Mouse (Mus musculus) MEL (cell line): ENCODE data around the gene Elmod3. TPM values are rescaled to one million over a fixed set of nuclear protein-coding genes. Genes with fewer than 3 reads are reported as not detected.

Experiments
- DNase-seq: peaks from one replicate; pipeline ENCODE4 v3.0.0; 2011; ENCODE audit warnings: low read depth, low spot score
- H3K27ac ChIP-seq: 2 replicates; pipeline ENCODE4 v1.5.1; 2012; ENCODE audit warnings: low read depth, mild to moderate bottlenecking, control low read depth, low read length, moderate library complexity; ENCODE audit not compliant: control insufficient read depth
- H3K27me3 ChIP-seq, 2 experiments: fragments of 150-350 bp in 1 of 2; sonication (generic) in 1 of 2; 2 replicates each; pipeline ENCODE4 v1.6.1; 2012; ENCODE audit warnings: low read length in 2 of 2, mild to moderate bottlenecking in 2 of 2, improper control_type of control experiment in 1 of 2, moderate library complexity in 1 of 2; ENCODE audit not compliant: insufficient read depth in 2 of 2, control insufficient read depth in 1 of 2
- H3K36me3 ChIP-seq, 2 experiments: 2 replicates each; pipeline ENCODE4 v1.6.1; 2012 to 2014; ENCODE audit warnings: low read length in 2 of 2, improper control_type of control experiment in 1 of 2, inconsistent platforms in 1 of 2, mild to moderate bottlenecking in 1 of 2; ENCODE audit not compliant: insufficient read depth in 2 of 2, control insufficient read depth in 1 of 2
- H3K4me1 ChIP-seq, 2 experiments: fragments of 150-350 bp in 1 of 2; sonication (generic) in 1 of 2; 2 replicates each; pipeline ENCODE4 v1.6.1; 2012; ENCODE audit warnings: low read length in 2 of 2, improper control_type of control experiment in 1 of 2, mild to moderate bottlenecking in 1 of 2; ENCODE audit not compliant: insufficient read depth in 2 of 2, control insufficient read depth in 1 of 2
- H3K4me3 ChIP-seq, 2 experiments: fragments of 150-350 bp in 1 of 2; sonication (generic) in 1 of 2; 2 replicates each; pipeline ENCODE4 v1.5.1; 2012; ENCODE audit warnings: low read depth in 2 of 2, low read length in 2 of 2, mild to moderate bottlenecking in 2 of 2, moderate library complexity in 2 of 2, control low read depth in 1 of 2, improper control_type of control experiment in 1 of 2; ENCODE audit not compliant: control insufficient read depth in 1 of 2, insufficient read depth in 1 of 2
- H3K79me2 ChIP-seq: 2 replicates; pipeline ENCODE4 v1.6.1; 2012; ENCODE audit warnings: mild to moderate bottlenecking, low read length, moderate library complexity; ENCODE audit not compliant: control insufficient read depth, poor library complexity, insufficient read depth
- H3K9ac ChIP-seq: 2 replicates; pipeline ENCODE4 v1.6.1; 2012; ENCODE audit warnings: low read depth, mild to moderate bottlenecking, control low read depth, low read length, moderate library complexity; ENCODE audit not compliant: control insufficient read depth, poor library complexity, severe bottlenecking
- H3K9me3 ChIP-seq: fragments of 150-350 bp; sonication (generic); replicated peaks from 2 replicates; pipeline ENCODE4 v1.6.1; 2012; ENCODE audit warnings: mild to moderate bottlenecking, low read length, improper control_type of control experiment, moderate library complexity; ENCODE audit not compliant: insufficient read depth
- CHD1 ChIP-seq: IDR thresholded peaks from 2 replicates; pipeline ENCODE4 v1.6.1; 2012; ENCODE audit warnings: low read depth, mild to moderate bottlenecking, inconsistent platforms, low read length, improper control_type of control experiment
- CHD2 ChIP-seq: IDR thresholded peaks from 2 replicates; pipeline ENCODE4 v1.6.1; 2011; ENCODE audit warnings: low read length, improper control_type of control experiment
- E2F4 ChIP-seq: IDR thresholded peaks from 2 replicates; pipeline ENCODE4 v1.6.1; 2011; ENCODE audit warnings: low read depth, low read length, improper control_type of control experiment, borderline replicate concordance
- ETS1 ChIP-seq: IDR thresholded peaks from 2 replicates; pipeline ENCODE4 v1.6.1; 2012; ENCODE audit warnings: low read depth, mild to moderate bottlenecking, inconsistent platforms, low read length, improper control_type of control experiment, moderate library complexity
- GABPA ChIP-seq: IDR thresholded peaks from 2 replicates; pipeline ENCODE4 v1.6.1; 2012; ENCODE audit warnings: low read depth, mild to moderate bottlenecking, inconsistent platforms, low read length, improper control_type of control experiment, moderate library complexity
- MAX ChIP-seq: IDR thresholded peaks from 2 replicates; pipeline ENCODE4 v1.6.1; 2011; ENCODE audit warnings: low read length, improper control_type of control experiment
- MAZ ChIP-seq: IDR thresholded peaks from 2 replicates; pipeline ENCODE4 v1.6.1; 2012; ENCODE audit warnings: low read depth, mild to moderate bottlenecking, inconsistent platforms, low read length, improper control_type of control experiment
- RAD21 ChIP-seq: IDR thresholded peaks from 2 replicates; pipeline ENCODE4 v1.6.1; 2011; ENCODE audit warnings: mild to moderate bottlenecking, low read depth, low read length, improper control_type of control experiment
- SMC3 ChIP-seq: IDR thresholded peaks from 2 replicates; pipeline ENCODE4 v1.6.1; 2011; ENCODE audit warnings: low read depth, low read length, improper control_type of control experiment
- TAL1 ChIP-seq: IDR thresholded peaks from 2 replicates; pipeline ENCODE4 v1.6.1; 2012; ENCODE audit warnings: mild to moderate bottlenecking, inconsistent platforms, low read length, moderate library complexity, mixed read lengths
- TBP ChIP-seq: IDR thresholded peaks from 2 replicates; pipeline ENCODE4 v1.8.0; 2011; ENCODE audit warnings: low read depth, low read length, improper control_type of control experiment
- TCF12 ChIP-seq: IDR thresholded peaks from 2 replicates; pipeline ENCODE4 v1.6.1; 2014; ENCODE audit warnings: low read depth, mild to moderate bottlenecking, inconsistent platforms, low read length, improper control_type of control experiment, moderate library complexity
- USF1 ChIP-seq: IDR thresholded peaks from 2 replicates; pipeline ENCODE4 v1.6.1; 2014; ENCODE audit warnings: low read depth, mild to moderate bottlenecking, inconsistent platforms, low read length, improper control_type of control experiment, moderate library complexity
- USF2 ChIP-seq, 2 experiments: IDR thresholded peaks; 2 replicates each; pipeline ENCODE4 v1.6.1; 2011 to 2012; ENCODE audit warnings: improper control_type of control experiment in 2 of 2, low read length in 2 of 2, borderline replicate concordance in 1 of 2, inconsistent platforms in 1 of 2, low read depth in 1 of 2, mild to moderate bottlenecking in 1 of 2; ENCODE audit not compliant: insufficient read depth in 1 of 2
- ZC3H11A ChIP-seq: IDR thresholded peaks from 2 replicates; pipeline ENCODE4 v1.6.1; 2012; ENCODE audit warnings: low read depth, mild to moderate bottlenecking, inconsistent platforms, low read length, improper control_type of control experiment
- ZMIZ1 ChIP-seq: IDR thresholded peaks from 2 replicates; pipeline ENCODE4 v1.6.1; 2012; ENCODE audit warnings: low read depth, mild to moderate bottlenecking, inconsistent platforms, low read length, improper control_type of control experiment, moderate library complexity
- ZNF384 ChIP-seq: IDR thresholded peaks from 2 replicates; pipeline ENCODE4 v1.6.1; 2012; ENCODE audit warnings: low read depth, mild to moderate bottlenecking, inconsistent platforms, low read length, improper control_type of control experiment
- polyA plus RNA-seq, 2 experiments: library from polyadenylated mRNA; stranded (reverse) in 1 of 2; unstranded in 1 of 2; fragments of >175 nt in 1 of 2; fragments of >200 nt in 1 of 2; gene quantifications; 2 replicates each; pipeline versions ENCODE4 v1.2.1 to v1.2.4; 2012; ENCODE audit warnings: low replicate concordance in 2 of 2, low read depth in 1 of 2; ENCODE audit not compliant: insufficient read length in 2 of 2, insufficient read depth in 1 of 2, missing spikeins in 1 of 2
- total RNA-seq: library from RNA; depleted of rRNA; stranded (reverse); fragments of 300-350 nt; gene quantifications from 2 replicates; pipeline ENCODE4 v1.2.3, GENCODE M21; 2012

The Elmod3 gene
- total and polyA plus RNA-seq, 3 experiments, result 4.2 to 14.1 TPM; not detected in 1

DNA sequence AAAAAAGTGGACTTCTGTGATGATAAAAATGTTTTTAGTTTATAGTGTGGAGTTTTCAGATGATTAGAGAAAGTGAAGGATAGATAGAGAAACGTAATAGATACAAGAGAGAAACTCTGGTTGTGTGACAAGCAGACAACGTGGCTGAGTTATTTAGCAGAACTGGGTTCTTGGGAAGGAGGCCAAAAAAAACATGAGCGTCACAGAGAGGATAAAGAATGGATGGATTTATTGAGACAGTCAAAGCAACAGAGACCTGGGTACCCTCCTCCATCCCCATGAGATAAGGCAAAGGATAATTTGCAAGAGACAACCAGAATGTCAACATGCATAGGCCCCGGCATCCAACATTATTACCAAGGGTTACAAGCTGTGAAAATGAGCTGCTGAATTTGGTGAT lies 12.0 kb upstream of the Elmod3 start:
- H3K4me3 ChIP-seq, result no peak overlapping the region
- peaks cover 6% of the 10 kb centered on the region for H3K79me2 ChIP-seq
- H3K9ac ChIP-seq, result no peak overlapping the region
- TF ChIP-seq ETS1, result no peak
- no peak for TF ChIP-seq TBP
- no peak for TF ChIP-seq USF1
- TF ChIP-seq GABPA, result no peak
- no peak for TF ChIP-seq ZC3H11A
- no peak for TF ChIP-seq CHD2
- TF ChIP-seq SMC3, result no peak
- no peak for TF ChIP-seq USF2 (IDR thresholded peaks at IDR 0.05; ENCODE audit: borderline replicate concordance in 1 of 2, insufficient read depth in 1 of 2, low read depth in 1 of 2, low read length in 2 of 2)
- TF ChIP-seq RAD21, result no peak
- no peak for TF ChIP-seq MAZ
- no peak for TF ChIP-seq MAX
- no peak for TF ChIP-seq TAL1
- TF ChIP-seq CHD1, result no peak
- H3K4me1 ChIP-seq, result peaks cover 2 to 4% of the 10 kb centered on the region in 2 experiments; a peak in 2 of 4 replicates
- H3K27me3 ChIP-seq, result no peaks in the 10 kb centered on the region
- H3K36me3 ChIP-seq, result peaks cover 7% of the 10 kb centered on the region in 2 experiments
- no peaks in the 10 kb centered on the region for H3K9me3 ChIP-seq
- DNase-seq, result no peak
- H3K27ac ChIP-seq, result no peak overlapping the region

DNA sequence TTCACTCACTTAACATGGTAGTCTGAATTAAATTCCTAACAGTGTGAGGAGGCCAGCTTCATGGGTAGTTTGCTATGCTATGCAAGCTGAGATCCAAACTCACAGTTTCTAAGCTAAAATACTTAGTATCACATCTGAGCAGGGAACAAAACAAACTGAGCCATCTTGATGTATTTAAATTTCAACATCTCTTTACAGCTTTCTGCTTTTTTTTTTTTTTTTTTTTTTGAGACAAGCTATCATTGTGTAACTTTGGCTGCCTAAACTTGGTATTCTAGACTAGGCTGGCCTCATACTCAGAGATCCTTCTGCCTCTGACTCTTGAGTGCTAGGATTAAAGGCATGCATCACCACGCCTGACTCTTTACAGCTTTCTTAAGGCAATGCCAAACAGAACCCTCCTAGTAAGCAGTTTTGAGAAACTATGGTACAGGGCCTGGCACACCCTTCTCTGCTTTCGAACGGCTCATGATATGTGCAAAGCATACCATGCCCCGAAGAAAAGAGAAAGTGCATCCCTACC lies 10.5 kb upstream of the Elmod3 start:
- Histone ChIP-seq H3K9ac (no peak overlapping the region), H3K79me2 (no peaks in the 10 kb centered on the region), H3K4me1 (no peaks in the 10 kb centered on the region)
- no peak for TF ChIP-seq CHD2
- TF ChIP-seq ZMIZ1, result no peak
- TF ChIP-seq ZNF384, result peak; percentile 63; the same call in 1 of the 2 replicates
- no peak for TF ChIP-seq TBP
- TF ChIP-seq MAX, result no peak
- no peak for TF ChIP-seq E2F4
- no peak for TF ChIP-seq TCF12
- TF ChIP-seq MAZ, result no peak
- no peak for TF ChIP-seq CHD1
- TF ChIP-seq, all 39 proteins: peak for 1
- no peak for DNase-seq
- Histone ChIP-seq H3K27ac (no peak overlapping the region), H3K36me3 (peaks cover 0 to 7% of the 10 kb centered on the region in 2 experiments; a peak in 2 of 4 replicates), H3K27me3 (no peaks in the 10 kb centered on the region), H3K9me3 (no peaks in the 10 kb centered on the region), H3K4me3 (no peak overlapping the region)
